ENCODE assay signal across 8 mouse cellular contexts in genomic region chr2:122235425-122235824, GRCm38 (mm10). TPM values are rescaled to one million over a fixed set of nuclear protein-coding genes. Genes with fewer than 3 reads are reported as not detected.
DNase-seq lines count a peak whose midpoint lies in the region; ATAC-seq and TF ChIP-seq lines count a peak whose summit lies in the region.

No protein-coding gene starts in this region.

- H3K9me3 ChIP-seq in E14TG2a.4 (ENCODE audit: low read length): no peaks in the 10 kb centered on the region
- no peaks in the 10 kb centered on the region for H3K9me3 ChIP-seq in hindbrain, embryonic 14.5 days (ENCODE audit: control insufficient read depth, low read length)

- DNase-seq in c-Kit-positive CD71-positive TER-119-positive erythroid progenitor cells, embryonic 14.5 days (ENCODE audit: low spot score): peak; percentile 30
- DNase-seq in hindbrain, embryonic 14.5 days (ENCODE audit: low spot score): no peak
- DNase-seq in liver, adult 2 months (ENCODE audit: extremely low read depth, low read depth, low spot score): peak; percentile 96
- DNase-seq in yolk sac, embryonic 10.5 days (ENCODE audit: low spot score): peak; percentile 36
- DNase-seq in layer of hippocampus, postnatal 10 days (ENCODE audit: low spot score in 2 of 2): no peak
- DNase-seq in right cerebral cortex, postnatal 25 days: no peak

- peak overlapping the region; percentile 54; the same call in 1 of the 2 replicates for H3K9ac ChIP-seq in hindbrain, embryonic 14.5 days
- peak overlapping the region; percentile 90 for H3K9ac ChIP-seq in liver, adult 2 months (ENCODE audit: low read depth, low read length)

- H3K27me3 ChIP-seq in E14TG2a.4 (ENCODE audit: insufficient read depth, low read length): peaks cover 26% of the 10 kb centered on the region
- H3K27me3 ChIP-seq in hindbrain, embryonic 14.5 days (ENCODE audit: control insufficient read depth, insufficient read depth, low read length): no peaks in the 10 kb centered on the region
- no peaks in the 10 kb centered on the region for H3K27me3 ChIP-seq in liver, adult 2 months (ENCODE audit: control insufficient read depth, insufficient read depth, low read length)

- ATAC-seq in hindbrain, embryonic 14.5 days (ENCODE audit: low FRiP score): no peak
- ATAC-seq in monocyte, adult 5-6 weeks (replicated peaks; ENCODE audit: insufficient number of reproducible peaks, low FRiP score, low TSS enrichment, poor library complexity, severe bottlenecking): no peak

- peak overlapping the region; percentile 81 for H3K4me3 ChIP-seq in E14TG2a.4 (replicated peaks; ENCODE audit: low read length)
- peak overlapping the region; percentile 50 for H3K4me3 ChIP-seq in hindbrain, embryonic 14.5 days (replicated peaks; ENCODE audit: low read length)
- H3K4me3 ChIP-seq in liver, adult 2 months (ENCODE audit: insufficient read depth, low read depth, low read length): peak overlapping the region; percentile 86

- peaks cover 40% of the 10 kb centered on the region for H3K4me1 ChIP-seq in E14TG2a.4 (replicated peaks; ENCODE audit: low read depth, low read length)
- peaks cover 6% of the 10 kb centered on the region; the same call in 1 of the 2 replicates for H3K4me1 ChIP-seq in hindbrain, embryonic 14.5 days (replicated peaks; ENCODE audit: control insufficient read depth, insufficient read depth, low read length)
- H3K4me1 ChIP-seq in liver, adult 2 months (ENCODE audit: control insufficient read depth, insufficient read depth, low read length): no peaks in the 10 kb centered on the region

- peaks cover 11% of the 10 kb centered on the region; the same call in 1 of the 2 replicates for H3K79me2 ChIP-seq in liver, adult 2 months (ENCODE audit: control insufficient read depth, insufficient read depth, low read length)

- H3K4me2 ChIP-seq in hindbrain, embryonic 14.5 days (replicated peaks): peak overlapping the region; percentile 89

- 83% methylated on average over 2 of the region's 2 CpGs for WGBS in hindbrain, embryonic 14.5 days
- 8% methylated on average over 2 of the region's 2 CpGs for WGBS in liver, adult 2 months

- no peaks in the 10 kb centered on the region for H3K36me3 ChIP-seq in E14TG2a.4 (ENCODE audit: insufficient read depth, low read length)
- H3K36me3 ChIP-seq in hindbrain, embryonic 14.5 days (replicated peaks; ENCODE audit: control insufficient read depth, insufficient read depth): no peaks in the 10 kb centered on the region
- H3K36me3 ChIP-seq in liver, adult 2 months (ENCODE audit: control insufficient read depth, insufficient read depth, low read length): peaks cover 15% of the 10 kb centered on the region

- TF ChIP-seq POLR2A in liver, adult 2 months (IDR thresholded peaks at IDR 0.05; ENCODE audit: extremely low read depth, insufficient read depth, low read length): no peak

- H3K27ac ChIP-seq in hindbrain, embryonic 14.5 days: no peak overlapping the region
- peak overlapping the region; percentile 99 for H3K27ac ChIP-seq in liver, adult 2 months (replicated peaks; ENCODE audit: insufficient read depth, low read depth, low read length)

- TF ChIP-seq CTCF in E14TG2a.4 (conservative IDR thresholded peaks at IDR 0.05; ENCODE audit: low read length): no peak
- no peak for TF ChIP-seq CTCF in liver, adult 2 months (IDR thresholded peaks at IDR 0.05; ENCODE audit: low read depth, low read length)

RNA-seq across cellular contexts. Expression of gene Sord, which starts 0.9 kb away (rescaled TPM):
- 25.6 and 27.4 TPM in 2 replicates for polyA plus RNA-seq in hindbrain, embryonic 14.5 days (2014; fragmentation: Nextera tagmentation; extraction: Ambion mirVana)
- total RNA-seq in liver, adult 2 months (2014; rRNA removed): 1,007 and 1,092 TPM in 2 replicates
- polyA plus RNA-seq in liver, adult 2 months (2012; rRNA removed): 365 and 586 TPM in 2 replicates
- total RNA-seq in layer of hippocampus, postnatal 10 days (2021): 10 to 100 TPM; 12.6 to 15.8 TPM
- total RNA-seq in monocyte, adult 5-6 weeks (2017): 16.8 to 33.8 TPM (median 23.5 TPM) in 3 replicates

RNA-seq across cellular contexts. Expression of gene Terb2, which starts 49.4 kb away (rescaled TPM):
- polyA plus RNA-seq in hindbrain, embryonic 14.5 days (2014; fragmentation: Nextera tagmentation; extraction: Ambion mirVana): not detected in 2 replicates
- total RNA-seq in liver, adult 2 months (2014; rRNA removed): not detected in 2 replicates
- polyA plus RNA-seq in liver, adult 2 months (2012; rRNA removed): not detected in 2 replicates
- not detected for total RNA-seq in layer of hippocampus, postnatal 10 days (2021)
- total RNA-seq in monocyte, adult 5-6 weeks (2017): 1.0 TPM in 1 of 3 replicates, not detected in the others

RNA-seq across cellular contexts. Expression of gene Patl2, which starts 49.4 kb away (rescaled TPM):
- polyA plus RNA-seq in hindbrain, embryonic 14.5 days (2014; fragmentation: Nextera tagmentation; extraction: Ambion mirVana): not detected in 2 replicates
- 0.09 TPM in 1 of 2 replicates, not detected in the other for total RNA-seq in liver, adult 2 months (2014; rRNA removed)
- not detected in 2 replicates for polyA plus RNA-seq in liver, adult 2 months (2012; rRNA removed)
- total RNA-seq in layer of hippocampus, postnatal 10 days (2021): not detected
- not detected in 3 replicates for total RNA-seq in monocyte, adult 5-6 weeks (2017)

Comparison
In these comparisons a context has a peak if more than half of its experiments do, and no peak if none do; other contexts are left out.
1. DNase-seq: peak in c-Kit-positive CD71-positive TER-119-positive erythroid progenitor cells, embryonic 14.5 days (single experiment), liver, adult 2 months (single experiment) and yolk sac, embryonic 10.5 days (single experiment); none in hindbrain, embryonic 14.5 days (single experiment), layer of hippocampus, postnatal 10 days (0 of 2) and right cerebral cortex, postnatal 25 days (single experiment).
2. RNA of gene Sord, which starts 0.9 kb away (total RNA-seq): 1,007 to 1,092 TPM in liver, adult 2 months; 16.8 to 33.8 TPM in monocyte, adult 5-6 weeks and 12.6 to 15.8 TPM in layer of hippocampus, postnatal 10 days; every median in the first group is over 10 times any median in the second.
3. Peak in every context shown above with its lines, with median percentiles within 50 percentile points of each other: H3K4me3 ChIP-seq.